Mouse (Mus musculus) megakaryocyte-erythroid progenitor cell, adult 5-6 weeks (primary cell): ENCODE measurements around the gene 4933406M09Rik. TPM values are rescaled to one million over a fixed set of nuclear protein-coding genes. Genes with fewer than 3 reads are reported as not detected.

ENCODE experiments used
- ATAC-seq: replicated peaks from 2 replicates; pipeline ENCODE4 v1.8.0; 2016; ENCODE audit warnings: mild to moderate bottlenecking, inconsistent platforms; ENCODE audit not compliant: severe bottlenecking, poor library complexity, low FRiP score, low TSS enrichment
- total RNA-seq, 2 experiments: library from RNA; stranded (forward) in 1 of 2; stranded (reverse) in 1 of 2; fragments of 200-1000, 215-1000 nt in 1 of 2; fragments of >200 nt in 1 of 2; fragmentation: Nextera tagmentation in 1 of 2; gene quantifications; 2 replicates each; pipeline ENCODE4 v1.2.3; 2014 to 2017

The 4933406M09Rik gene
- total RNA-seq, 2 experiments from 2014 or later: not detected

- ATAC-seq: no peak
Observed at GRCm38 (mm10) chr1:134419176-134419575, 33.4 kb downstream of the 4933406M09Rik start.

- ATAC-seq: no peak
Observed at GRCm38 (mm10) chr1:134419751-134420458, 34.2 kb downstream of the 4933406M09Rik start.

GRCm38 (mm10) chr1:134423911-134424310 is 38.2 kb downstream of the 4933406M09Rik start:
- no peak for ATAC-seq

GRCm38 (mm10) chr1:134426289-134426688 is 40.5 kb downstream of the 4933406M09Rik start:
- ATAC-seq: peak; percentile 99

- no peak for ATAC-seq
Observed at GRCm38 (mm10) chr1:134433002-134433401, 47.3 kb downstream of the 4933406M09Rik start.

- no peak for ATAC-seq
Observed at GRCm38 (mm10) chr1:134433473-134433872, 47.7 kb downstream of the 4933406M09Rik start.

- ATAC-seq: peak; percentile 77
Observed at GRCm38 (mm10) chr1:134435414-134435813, 49.7 kb downstream of the 4933406M09Rik start.

GRCm38 (mm10) chr1:134440437-134440836 is 54.7 kb downstream of the 4933406M09Rik start:
- no peak for ATAC-seq

Other genes starting within 250 kb of the 4933406M09Rik start
- gene Chil1, start 203.8 kb upstream of the 4933406M09Rik start, total RNA-seq (2014; fragmentation: Nextera tagmentation): 0.77 TPM in 1 of 2 replicates, not detected in the other
- gene Chil1, start 203.8 kb upstream of the 4933406M09Rik start, total RNA-seq (2017): 0.84 and 2.4 TPM in 2 replicates
- gene Mybph, start 192.5 kb upstream of the 4933406M09Rik start, total RNA-seq (2014; fragmentation: Nextera tagmentation): not detected in 2 replicates
- not detected in 2 replicates for gene Mybph, start 192.5 kb upstream of the 4933406M09Rik start, total RNA-seq (2017)
- gene Adora1, start 150.5 kb upstream of the 4933406M09Rik start, total RNA-seq (2014; fragmentation: Nextera tagmentation): not detected in 2 replicates
- not detected in 2 replicates for gene Adora1, start 150.5 kb upstream of the 4933406M09Rik start, total RNA-seq (2017)
- gene Myog, start 96.0 kb upstream of the 4933406M09Rik start, total RNA-seq (2014; fragmentation: Nextera tagmentation): not detected in 2 replicates
- gene Myog, start 96.0 kb upstream of the 4933406M09Rik start, total RNA-seq (2017): not detected in 2 replicates
- gene Ppfia4, start 53.0 kb upstream of the 4933406M09Rik start, total RNA-seq (2014; fragmentation: Nextera tagmentation): 0.32 and 1.1 TPM in 2 replicates
- 1.1 and 1.6 TPM in 2 replicates for gene Ppfia4, start 53.0 kb upstream of the 4933406M09Rik start, total RNA-seq (2017)
- 48.8 and 72.3 TPM in 2 replicates for gene Tmem183a, start 24.0 kb upstream of the 4933406M09Rik start, total RNA-seq (2014; fragmentation: Nextera tagmentation)
- gene Tmem183a, start 24.0 kb upstream of the 4933406M09Rik start, total RNA-seq (2017): 51.4 and 57.0 TPM in 2 replicates
- 33.0 and 38.9 TPM in 2 replicates for gene Cyb5r1, start 19.6 kb downstream of the 4933406M09Rik start, total RNA-seq (2014; fragmentation: Nextera tagmentation)
- 16.3 and 24.8 TPM in 2 replicates for gene Cyb5r1, start 19.6 kb downstream of the 4933406M09Rik start, total RNA-seq (2017)
- gene Adipor1, start 29.4 kb downstream of the 4933406M09Rik start, total RNA-seq (2014; fragmentation: Nextera tagmentation): 42.2 and 56.1 TPM in 2 replicates
- 33.3 and 37.5 TPM in 2 replicates for gene Adipor1, start 29.4 kb downstream of the 4933406M09Rik start, total RNA-seq (2017)
- 62.2 and 79.3 TPM in 2 replicates for gene Klhl12, start 69.6 kb downstream of the 4933406M09Rik start, total RNA-seq (2014; fragmentation: Nextera tagmentation)
- 49.9 and 60.7 TPM in 2 replicates for gene Klhl12, start 69.6 kb downstream of the 4933406M09Rik start, total RNA-seq (2017)
- 16.3 and 31.0 TPM in 2 replicates for gene Rabif, start 108.7 kb downstream of the 4933406M09Rik start, total RNA-seq (2014; fragmentation: Nextera tagmentation)
- 20.9 and 21.3 TPM in 2 replicates for gene Rabif, start 108.7 kb downstream of the 4933406M09Rik start, total RNA-seq (2017)
- gene Mgat4e, start 163.7 kb downstream of the 4933406M09Rik start, total RNA-seq (2014; fragmentation: Nextera tagmentation): not detected in 2 replicates
- not detected in 2 replicates for gene Mgat4e, start 163.7 kb downstream of the 4933406M09Rik start, total RNA-seq (2017)
- gene Kdm5b, start 174.2 kb downstream of the 4933406M09Rik start, total RNA-seq (2014; fragmentation: Nextera tagmentation): 35.0 and 42.7 TPM in 2 replicates
- gene Kdm5b, start 174.2 kb downstream of the 4933406M09Rik start, total RNA-seq (2017): 25.5 and 41.3 TPM in 2 replicates